In the genomic region with DNA sequence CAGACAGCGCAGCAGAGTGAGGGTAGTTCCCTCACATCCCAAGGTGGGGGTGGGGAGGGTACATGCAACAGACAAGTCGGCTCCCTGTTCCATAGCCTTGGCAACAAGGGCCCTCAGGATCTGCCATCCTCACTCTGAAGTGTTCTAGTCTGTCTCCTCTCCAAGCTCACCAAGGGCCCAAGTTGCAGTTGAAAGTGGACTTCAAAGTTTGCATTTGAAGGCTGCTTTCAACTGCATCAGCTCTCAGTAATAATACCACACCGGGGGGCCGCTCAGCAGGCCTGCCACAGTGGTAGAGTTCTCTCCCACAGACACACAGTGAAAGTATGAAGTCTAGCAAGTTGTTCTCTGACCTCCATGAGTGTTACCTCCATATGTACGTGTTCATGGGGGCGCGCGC, we compare ENCODE assay signal across 22 mouse cellular contexts. TPM values are rescaled to one million over a fixed set of nuclear protein-coding genes. Genes with fewer than 3 reads are reported as not detected.
DNase-seq lines count a peak whose midpoint lies in the region; ATAC-seq lines count a peak whose summit lies in the region.
"Had no signal": no experiment of that assay in that cellular context is flagged by ENCODE, and none has a peak within 500 bp of the region (broad histone marks: within the 10 kb centered on the region; RNA-seq: fewer than 3 reads in every experiment).

No protein-coding gene starts in this region.

- H3K4me3 ChIP-seq in forebrain, embryonic 10.5 days, result no peak overlapping the region
- H3K4me3 ChIP-seq in forebrain, embryonic 11.5 days (ENCODE audit: low read depth, low read length), result no peak overlapping the region
- H3K4me3 ChIP-seq in kidney, embryonic 15.5 days (replicated peaks), result no peak overlapping the region
- H3K4me3 ChIP-seq in limb, embryonic 10.5 days, result no peak overlapping the region
- H3K4me3 ChIP-seq in midbrain, embryonic 14.5 days (replicated peaks; ENCODE audit: low read depth, low read length), result no peak overlapping the region
- H3K4me3 ChIP-seq: forebrain, embryonic 15.5 days; heart, adult 2 months; heart, embryonic 12.5 days; hindbrain, embryonic 13.5 days had no signal

- no peaks in the 10 kb centered on the region; the same call in 1 of the 2 replicates for H3K9me3 ChIP-seq in forebrain, embryonic 10.5 days
- H3K9me3 ChIP-seq in forebrain, embryonic 11.5 days (ENCODE audit: control insufficient read depth, low read length), result no peaks in the 10 kb centered on the region
- H3K9me3 ChIP-seq in kidney, embryonic 15.5 days (replicated peaks), result no peaks in the 10 kb centered on the region
- H3K9me3 ChIP-seq in limb, embryonic 10.5 days (replicated peaks), result no peaks in the 10 kb centered on the region
- H3K9me3 ChIP-seq in midbrain, embryonic 14.5 days (ENCODE audit: control insufficient read depth, low read length), result no peaks in the 10 kb centered on the region
- H3K9me3 ChIP-seq: forebrain, embryonic 15.5 days; G1E; heart, embryonic 12.5 days; hindbrain, embryonic 13.5 days had no signal

- ATAC-seq in forebrain, embryonic 11.5 days (replicated peaks; ENCODE audit: low FRiP score), result no peak
- no peak for ATAC-seq in kidney, embryonic 15.5 days (replicated peaks; ENCODE audit: low FRiP score)
- ATAC-seq in midbrain, embryonic 14.5 days (ENCODE audit: low FRiP score, low TSS enrichment), result no peak
- ATAC-seq: CD4-positive, CD25-positive, alpha-beta regulatory T cell, adult 4 months; forebrain, embryonic 15.5 days; hindbrain, postnatal 0 days had no signal

- H3K4me1 ChIP-seq in forebrain, embryonic 10.5 days, result peaks cover 62% of the 10 kb centered on the region
- H3K4me1 ChIP-seq in forebrain, embryonic 11.5 days (replicated peaks; ENCODE audit: control insufficient read depth, insufficient read depth, low read length), result peaks cover 12% of the 10 kb centered on the region; the same call in 1 of the 2 replicates
- peaks cover 77% of the 10 kb centered on the region for H3K4me1 ChIP-seq in kidney, embryonic 15.5 days
- peaks cover 55% of the 10 kb centered on the region for H3K4me1 ChIP-seq in limb, embryonic 10.5 days
- H3K4me1 ChIP-seq in midbrain, embryonic 14.5 days (ENCODE audit: control insufficient read depth, insufficient read depth, low read length), result peaks cover 4% of the 10 kb centered on the region; the same call in 1 of the 2 replicates

- no peak for DNase-seq in forebrain, embryonic 10.5 days (ENCODE audit: extremely low spot score, low spot score)
- no peak for DNase-seq in forebrain, embryonic 11.5 days (ENCODE audit: low spot score)
- no peak for DNase-seq in kidney, postnatal 10 days
- DNase-seq in R1 (ENCODE audit: low read depth, low spot score), result peak; percentile 76
- DNase-seq in limb, embryonic 10.5 days (ENCODE audit: low spot score), result peak; percentile 40
- no peak for DNase-seq in left cerebral cortex, postnatal 25 days (ENCODE audit: low spot score in 2 of 2)
- DNase-seq in midbrain, embryonic 14.5 days, result no peak
- DNase-seq: adrenal gland, adult 8-10 months; adrenal gland, postnatal 36 days; B cell, adult 2 months; cerebellum, adult 8-10 months; cerebellum, postnatal 14 days; gastrocnemius, postnatal 14 days; heart, adult 2 months; kidney, adult 18-20 months had no signal

- no peak overlapping the region for H3K9ac ChIP-seq in forebrain, embryonic 11.5 days (ENCODE audit: low read length)
- no peak overlapping the region for H3K9ac ChIP-seq in kidney, embryonic 15.5 days
- no peak overlapping the region for H3K9ac ChIP-seq in midbrain, embryonic 14.5 days (replicated peaks; ENCODE audit: low read length)
- H3K9ac ChIP-seq: forebrain, embryonic 15.5 days; heart, embryonic 12.5 days; hindbrain, embryonic 13.5 days had no signal

- no peak overlapping the region for H3K4me2 ChIP-seq in forebrain, embryonic 11.5 days (ENCODE audit: low read depth, low read length, severe bottlenecking)
- H3K4me2 ChIP-seq in kidney, embryonic 15.5 days, result no peak overlapping the region
- H3K4me2 ChIP-seq in midbrain, embryonic 14.5 days (ENCODE audit: low read length), result no peak overlapping the region
- H3K4me2 ChIP-seq: forebrain, embryonic 15.5 days; heart, embryonic 12.5 days; hindbrain, embryonic 13.5 days had no signal

- peaks cover 22% of the 10 kb centered on the region for H3K36me3 ChIP-seq in forebrain, embryonic 10.5 days (replicated peaks)
- H3K36me3 ChIP-seq in forebrain, embryonic 11.5 days (ENCODE audit: control insufficient read depth, insufficient read depth, low read length), result no peaks in the 10 kb centered on the region
- H3K36me3 ChIP-seq in kidney, embryonic 15.5 days, result no peaks in the 10 kb centered on the region; the same call in 1 of the 2 replicates
- peaks cover 23% of the 10 kb centered on the region for H3K36me3 ChIP-seq in limb, embryonic 10.5 days
- H3K36me3 ChIP-seq in midbrain, embryonic 14.5 days (ENCODE audit: control insufficient read depth, insufficient read depth, low read length), result no peaks in the 10 kb centered on the region
- H3K36me3 ChIP-seq: forebrain, embryonic 15.5 days; G1E; heart, embryonic 12.5 days; hindbrain, embryonic 13.5 days had no signal

- no peaks in the 10 kb centered on the region for H3K27me3 ChIP-seq in forebrain, embryonic 10.5 days (ENCODE audit: poor library complexity, severe bottlenecking)
- H3K27me3 ChIP-seq in forebrain, embryonic 11.5 days (ENCODE audit: control insufficient read depth, insufficient read depth, low read length), result no peaks in the 10 kb centered on the region
- H3K27me3 ChIP-seq in kidney, embryonic 15.5 days, result no peaks in the 10 kb centered on the region
- no peaks in the 10 kb centered on the region for H3K27me3 ChIP-seq in limb, embryonic 10.5 days (ENCODE audit: low read depth, poor library complexity, severe bottlenecking)
- H3K27me3 ChIP-seq in midbrain, embryonic 14.5 days (ENCODE audit: control insufficient read depth, insufficient read depth, low read length), result no peaks in the 10 kb centered on the region
- H3K27me3 ChIP-seq: forebrain, embryonic 15.5 days; heart, embryonic 12.5 days; hindbrain, embryonic 13.5 days had no signal

- intact Hi-C loops in left cerebral cortex, postnatal 25 days (cut with DNase I), result no loop called here

- WGBS in forebrain, embryonic 10.5 days, result 82% methylated on average over 8 of the region's 8 CpGs
- 82% methylated on average over 8 of the region's 8 CpGs for WGBS in forebrain, embryonic 11.5 days
- WGBS in kidney, embryonic 15.5 days, result 83% methylated on average over 8 of the region's 8 CpGs
- 57% methylated on average over 8 of the region's 8 CpGs for WGBS in limb, embryonic 10.5 days
- WGBS in midbrain, embryonic 14.5 days, result 78% methylated on average over 8 of the region's 8 CpGs

- H3K27ac ChIP-seq in forebrain, embryonic 10.5 days, result peak overlapping the region; percentile 41; the same call in 1 of the 2 replicates
- no peak overlapping the region for H3K27ac ChIP-seq in forebrain, embryonic 11.5 days (ENCODE audit: low read depth, low read length)
- 0 out of 2 replicates have a peak overlapping the region, but pooled peaks have one; percentile 20 for H3K27ac ChIP-seq in kidney, embryonic 15.5 days
- H3K27ac ChIP-seq in limb, embryonic 10.5 days, result peak overlapping the region; percentile 83
- no peak overlapping the region for H3K27ac ChIP-seq in midbrain, embryonic 14.5 days (replicated peaks; ENCODE audit: low read depth, low read length)
- H3K27ac ChIP-seq: forebrain, embryonic 15.5 days; heart, adult 2 months; hindbrain, embryonic 13.5 days; hindbrain, postnatal 0 days had no signal

RNA-seq across cellular contexts. Expression of gene Tcf7l1, which starts 35.3 kb away (rescaled TPM):
- polyA plus RNA-seq in forebrain, embryonic 10.5 days (2016; fragmentation: Nextera tagmentation; extraction: Ambion mirVana), result 32.9 and 33.8 TPM in 2 replicates
- 31.2 and 33.3 TPM in 2 replicates for polyA plus RNA-seq in forebrain, embryonic 11.5 days (2014; fragmentation: Nextera tagmentation; extraction: Ambion mirVana)
- polyA plus RNA-seq in kidney, embryonic 15.5 days (2015; fragmentation: Nextera tagmentation; extraction: Ambion mirVana), result 35.2 and 38.2 TPM in 2 replicates
- 36.3 and 40.0 TPM in 2 replicates for polyA plus RNA-seq in limb, embryonic 10.5 days (2016; fragmentation: Nextera tagmentation; extraction: Ambion mirVana)
- total RNA-seq in left cerebral cortex, postnatal 25 days (2021), result 1 to 10 TPM; 2.0 to 3.6 TPM
- 4.1 and 7.8 TPM in 2 replicates for polyA plus RNA-seq in midbrain, embryonic 14.5 days (2014; fragmentation: Nextera tagmentation; extraction: Ambion mirVana)
- polyA plus RNA-seq: G1E had no signal

Comparison
In these comparisons a context has a peak if more than half of its experiments do, and no peak if none do; other contexts are left out.
1. H3K27ac ChIP-seq: peak in forebrain, embryonic 10.5 days (single experiment), kidney, embryonic 15.5 days (single experiment) and limb, embryonic 10.5 days (single experiment); none in forebrain, embryonic 11.5 days (single experiment) and midbrain, embryonic 14.5 days (single experiment).
2. DNase-seq: peak in R1 (single experiment) and limb, embryonic 10.5 days (single experiment); none in forebrain, embryonic 10.5 days (single experiment), forebrain, embryonic 11.5 days (single experiment), kidney, postnatal 10 days (single experiment), left cerebral cortex, postnatal 25 days (0 of 2) and midbrain, embryonic 14.5 days (single experiment).